Mouse (Mus musculus): ENCODE results near the gene Tarbp2.

GRCm38 (mm10) chr15:102562491-102562890 is 44.5 kb downstream of the Tarbp2 start:
- TF ChIP-seq CTCF (IDR thresholded peaks at IDR 0.05; ENCODE audit: low read depth): no peak
- TF ChIP-seq EP300 (optimal IDR thresholded peaks at IDR 0.05): no peak

All from stomach, postnatal 0 days (tissue).